Mouse (Mus musculus): ENCODE data around the gene Fcho2.

- TF ChIP-seq CTCF (IDR thresholded peaks at IDR 0.05; ENCODE audit: extremely low read depth, insufficient read depth, insufficient read length, insufficient replicate concordance) (no peak), POLR2A (IDR thresholded peaks at IDR 0.05; ENCODE audit: low read depth, low read length) (no peak)
Measured at GRCm38 (mm10) chr13:98834723-98835122, 19.5 kb upstream of the Fcho2 start.
